Mouse (Mus musculus) urinary bladder, adult 18-20 months (tissue): ENCODE results near the gene Tpcn1.

Source experiments
- DNase-seq, 2 experiments: peaks; one replicate each; pipeline ENCODE4 v3.0.0; 2022; ENCODE audit warnings: low spot score in 2 of 2, mixed read lengths in 2 of 2

Gene Tpcn1

DNA sequence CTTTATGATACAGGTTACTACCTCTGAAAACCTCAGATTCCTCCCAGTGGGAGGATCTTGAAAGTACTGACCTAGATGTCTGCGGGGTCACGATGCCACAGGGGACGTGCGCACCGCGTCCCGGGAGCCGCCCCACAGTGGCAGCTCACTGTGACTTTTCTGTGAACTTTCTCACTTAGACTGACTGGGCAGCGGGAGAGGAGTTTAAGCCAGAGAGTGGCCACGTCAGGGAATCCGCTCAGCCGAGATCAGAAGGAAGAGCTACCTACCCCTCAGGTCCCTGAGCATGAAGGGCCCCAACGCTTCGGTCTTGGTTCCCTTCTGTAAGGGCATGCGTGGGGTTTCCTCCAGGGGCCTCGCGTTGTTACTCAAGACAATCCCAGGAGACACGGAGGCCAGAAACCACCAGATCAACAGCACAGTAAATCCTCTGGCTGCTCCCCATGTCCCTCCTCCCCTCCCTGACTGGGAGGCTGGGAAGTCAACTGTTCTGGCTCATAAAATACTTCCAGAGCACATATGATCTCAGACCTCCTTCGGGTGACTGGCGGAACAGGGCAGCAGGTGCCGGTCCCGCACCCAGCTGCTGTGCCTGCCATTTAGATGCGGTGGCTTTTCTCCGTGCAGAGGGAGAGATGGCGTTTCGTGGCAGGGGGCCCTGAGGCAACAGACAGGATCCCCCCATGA lies 9.1 kb downstream of the Tpcn1 start:
- peak in 1 of 2 experiments; percentile 77 for DNase-seq

DNA sequence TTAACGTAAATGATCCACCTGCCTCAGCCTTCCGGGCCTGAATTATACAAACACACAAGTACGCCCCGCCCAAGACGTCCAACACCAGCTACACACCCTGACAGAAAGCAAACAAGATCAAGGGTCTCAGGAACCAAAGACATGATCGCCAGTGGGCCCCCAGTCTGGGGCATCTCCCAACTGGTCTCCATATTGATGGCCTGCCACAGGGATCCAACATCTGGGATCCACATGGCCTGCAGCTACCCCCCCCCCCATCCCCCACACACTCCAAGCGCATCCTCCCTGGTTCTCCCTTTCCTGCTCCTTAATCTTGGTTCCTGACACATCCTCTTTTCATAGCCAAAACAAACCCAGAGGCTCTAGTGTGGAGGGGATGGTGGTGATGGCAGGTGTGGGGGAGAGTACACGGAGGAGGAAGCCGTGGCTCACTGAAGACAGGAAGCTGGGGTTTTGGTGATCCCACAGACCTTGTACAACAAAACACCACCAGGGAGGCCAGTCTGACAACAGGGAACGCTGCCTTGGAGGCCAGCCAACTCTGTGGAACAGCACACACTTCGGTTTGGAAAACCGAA lies 9.9 kb downstream of the Tpcn1 start:
- no peak for DNase-seq

DNA sequence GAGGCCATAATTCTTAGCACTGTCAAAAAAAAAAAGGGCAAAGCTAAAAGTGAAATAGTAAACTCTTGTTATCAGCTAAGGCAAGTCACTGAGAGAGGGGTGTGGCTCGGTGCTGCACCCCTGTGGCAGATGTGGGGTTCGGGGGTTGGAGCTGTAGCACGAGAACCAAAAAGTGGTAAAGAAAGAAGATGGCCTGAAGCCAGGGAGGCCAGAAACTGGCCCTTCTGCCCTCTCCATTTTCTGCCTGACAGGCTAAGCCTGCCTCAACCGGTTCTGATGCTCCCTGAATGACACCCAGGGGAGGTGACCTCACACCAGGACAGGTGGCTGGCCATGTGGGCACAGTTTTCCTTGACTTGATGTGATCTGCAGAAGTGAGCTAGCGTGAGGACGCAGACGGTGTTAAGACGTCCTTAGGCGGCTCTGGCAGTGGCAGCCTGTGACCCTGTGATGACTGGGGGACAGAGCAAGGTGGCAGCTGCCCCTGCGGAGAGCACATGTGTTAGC lies 10.5 kb downstream of the Tpcn1 start:
- peak in 1 of 2 experiments; percentile 37 for DNase-seq

DNA sequence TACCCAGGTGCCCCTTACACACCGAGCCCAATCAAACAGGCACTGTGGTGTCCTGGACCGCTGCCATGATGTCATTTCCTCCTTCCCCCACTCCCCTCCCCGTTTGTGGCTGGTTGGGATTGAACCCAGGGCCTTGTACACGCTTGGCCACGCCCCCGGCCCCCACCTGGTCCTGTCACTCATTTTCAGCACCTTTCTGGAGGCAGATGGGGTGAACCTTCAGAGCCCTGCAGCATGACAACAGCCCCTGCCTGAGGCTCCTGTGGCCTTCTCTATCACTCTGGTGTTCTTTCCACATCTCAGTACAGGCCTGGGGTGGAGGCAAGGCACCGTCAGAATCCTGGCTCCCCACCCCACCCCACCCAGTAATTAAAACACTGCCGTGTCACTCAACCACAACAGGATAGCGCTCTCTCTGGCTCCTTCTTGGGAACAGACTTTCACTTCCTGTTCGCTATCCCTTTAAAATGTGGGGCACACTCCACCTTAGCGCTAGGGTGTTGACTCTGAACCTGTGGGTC lies 11.6 kb downstream of the Tpcn1 start:
- DNase-seq: no peak

DNA sequence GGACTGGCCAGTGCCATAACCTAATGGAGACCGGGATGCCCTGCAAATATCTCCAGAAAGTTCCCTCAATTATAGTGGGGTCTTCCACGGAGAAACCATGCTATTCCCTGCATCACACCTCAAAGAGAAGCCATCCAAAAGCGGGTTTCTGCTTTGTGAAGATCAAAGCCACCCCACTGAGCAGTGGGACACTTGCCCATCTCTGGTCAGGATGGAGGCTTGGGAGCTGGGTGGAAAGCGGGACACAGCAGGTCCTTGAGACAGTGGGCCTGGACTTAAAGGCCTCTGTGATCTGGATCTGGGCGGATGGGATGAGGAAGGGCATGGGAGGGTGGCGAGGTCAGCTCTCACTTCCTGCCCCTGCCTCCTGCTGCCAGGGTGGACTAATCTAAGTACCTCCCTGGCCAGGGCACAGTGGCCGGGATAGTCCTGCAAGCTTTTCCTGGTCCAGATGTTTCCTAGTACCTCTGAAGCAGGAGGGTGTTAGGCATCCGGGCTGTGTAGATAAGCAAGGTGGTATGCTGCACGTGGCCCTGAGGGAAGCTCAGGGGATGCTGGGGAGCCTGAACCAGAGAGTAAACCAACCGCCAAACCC lies 13.9 kb downstream of the Tpcn1 start:
- no peak for DNase-seq

DNA sequence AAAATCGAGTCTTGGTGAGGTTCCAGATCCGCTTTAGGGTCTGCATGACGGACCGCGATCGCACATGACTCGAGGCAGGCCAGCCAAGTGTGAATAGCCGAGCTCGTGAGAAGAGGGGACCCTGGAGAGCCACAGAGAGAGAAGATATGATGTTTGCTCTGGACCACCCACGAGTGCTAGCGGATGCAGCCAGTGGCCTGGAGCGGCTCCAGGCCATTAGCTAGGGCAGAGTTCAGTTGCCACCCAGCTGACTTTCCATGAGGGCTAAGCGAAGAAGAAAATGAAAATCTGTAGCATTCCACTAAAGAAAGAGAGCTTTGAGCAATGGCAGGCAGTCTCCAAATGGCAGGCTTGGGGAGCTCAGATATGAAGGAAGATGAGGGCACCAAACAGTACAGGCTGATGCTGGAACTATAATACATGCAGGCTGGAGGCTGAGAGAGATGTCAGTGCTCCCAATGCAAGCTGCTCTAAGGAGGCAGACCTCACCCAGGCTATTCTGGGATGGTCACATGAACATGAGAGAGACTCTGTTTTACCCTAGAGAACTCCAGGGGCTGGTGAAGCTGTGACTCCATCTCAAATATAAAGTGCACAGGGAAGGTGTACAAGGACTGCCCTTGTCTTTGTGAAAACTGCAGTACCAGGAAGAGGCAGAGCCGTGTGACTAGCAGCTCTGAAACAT lies 17.3 kb downstream of the Tpcn1 start:
- DNase-seq: no peak

DNA sequence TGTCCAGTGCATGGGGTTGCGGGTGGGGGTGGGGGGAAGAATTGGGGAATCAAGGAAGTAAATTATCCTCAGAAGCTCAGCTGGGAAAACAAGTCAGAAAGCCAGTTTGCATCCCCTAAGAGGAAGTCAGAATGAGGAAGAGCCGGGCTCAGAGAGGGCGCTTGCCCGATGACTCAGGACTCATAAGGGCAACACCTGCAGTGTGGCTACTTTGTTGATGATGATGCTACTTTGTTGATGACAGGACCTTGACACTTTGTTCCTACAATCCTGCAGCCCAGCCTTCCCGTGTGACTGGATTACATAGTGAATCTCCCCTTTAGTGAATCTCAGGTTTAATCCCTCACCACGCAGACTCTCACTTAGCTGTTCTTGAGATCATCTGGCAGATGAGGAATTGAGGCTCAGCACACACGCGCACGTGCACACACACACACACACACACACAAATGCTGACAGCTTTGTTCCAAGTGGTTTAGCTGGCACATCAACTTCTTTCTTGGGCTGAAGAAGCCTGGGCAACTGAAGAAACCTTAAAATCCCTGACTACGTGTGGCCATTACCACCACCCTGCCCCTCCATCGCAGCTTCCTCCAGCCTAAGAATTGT lies 18.1 kb downstream of the Tpcn1 start:
- DNase-seq: no peak

DNA sequence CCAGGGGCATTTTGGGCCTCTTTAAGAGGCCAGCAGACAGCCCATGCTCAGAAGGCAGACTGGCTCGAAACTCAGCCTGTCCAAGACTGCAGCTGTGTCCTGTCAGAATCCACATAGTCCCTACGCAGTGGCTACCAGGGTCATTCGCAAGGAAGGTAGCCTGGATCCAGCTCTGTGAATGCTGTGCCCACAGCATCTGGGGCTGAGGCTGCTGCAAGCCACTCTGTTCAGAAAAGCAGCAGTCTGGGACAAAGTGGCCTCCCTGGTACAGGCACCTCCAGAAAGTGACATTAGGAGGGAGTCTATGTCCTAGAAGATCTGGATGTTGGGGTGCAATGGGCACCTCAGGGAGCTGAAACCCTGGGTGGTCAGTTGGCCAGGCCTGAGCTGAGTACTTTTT lies 18.7 kb downstream of the Tpcn1 start:
- DNase-seq: no peak

DNA sequence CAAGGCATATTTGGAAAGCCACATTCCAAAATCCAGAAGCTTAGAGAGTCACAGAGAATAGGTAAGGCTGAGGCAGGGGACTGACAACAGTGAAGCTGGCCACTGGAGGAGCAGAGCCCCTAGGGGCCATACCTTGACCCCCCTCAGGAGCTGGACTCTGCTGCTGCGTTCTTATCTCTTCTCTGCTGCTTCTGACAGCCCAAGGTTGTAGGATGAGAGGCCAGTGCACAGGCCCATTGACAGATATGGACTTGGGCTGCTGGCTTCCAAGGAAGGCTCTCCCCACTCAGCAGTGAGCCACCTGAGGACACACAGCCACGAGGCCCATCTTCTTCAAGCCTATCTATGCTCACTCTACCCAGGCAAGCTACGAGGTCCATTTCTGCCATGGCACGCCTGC lies 19.5 kb downstream of the Tpcn1 start:
- no peak for DNase-seq

DNA sequence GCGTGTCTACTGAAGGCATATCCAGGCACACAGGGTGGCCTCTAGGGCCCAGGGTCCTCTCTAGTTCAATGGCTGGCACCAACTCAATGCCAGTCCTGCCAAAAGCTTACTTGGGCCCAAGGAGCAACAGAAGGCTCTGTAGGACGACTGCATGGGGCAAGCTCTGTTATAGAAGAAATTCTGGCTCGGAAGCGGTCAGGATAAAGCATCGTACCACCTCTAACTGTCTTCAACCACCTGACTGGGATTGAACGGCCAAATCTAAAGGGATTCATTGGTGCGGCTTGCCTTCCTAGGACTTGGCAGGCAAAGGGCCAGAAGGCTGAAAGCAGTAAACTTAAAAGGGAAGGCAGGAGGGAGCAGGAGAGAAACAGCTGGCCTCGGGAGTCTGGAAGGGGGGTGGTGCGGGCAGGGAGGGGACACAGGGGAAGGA lies 20.1 kb downstream of the Tpcn1 start:
- DNase-seq: no peak

DNA sequence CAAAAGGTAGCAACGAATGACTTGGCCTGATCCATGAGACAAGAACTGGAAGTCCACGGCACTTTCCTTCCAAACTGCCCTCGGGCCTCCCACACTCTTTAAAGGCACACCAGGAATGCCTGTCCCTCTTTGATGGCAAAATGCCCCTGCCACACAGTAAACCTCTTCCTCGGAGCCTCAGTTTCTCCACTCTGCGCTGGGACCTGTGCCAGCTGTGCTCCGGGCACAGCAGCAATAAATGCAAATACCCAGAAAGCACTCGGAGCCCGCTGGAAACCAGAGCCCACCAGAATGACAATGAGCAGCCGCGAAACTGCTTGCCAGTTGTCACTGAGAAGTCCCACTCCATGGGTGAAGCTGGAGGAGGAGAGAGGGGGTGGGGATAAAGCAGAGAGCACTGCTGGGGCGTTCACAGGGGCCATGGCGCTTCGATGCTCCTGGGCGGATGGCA lies 20.7 kb downstream of the Tpcn1 start:
- no peak for DNase-seq

DNA sequence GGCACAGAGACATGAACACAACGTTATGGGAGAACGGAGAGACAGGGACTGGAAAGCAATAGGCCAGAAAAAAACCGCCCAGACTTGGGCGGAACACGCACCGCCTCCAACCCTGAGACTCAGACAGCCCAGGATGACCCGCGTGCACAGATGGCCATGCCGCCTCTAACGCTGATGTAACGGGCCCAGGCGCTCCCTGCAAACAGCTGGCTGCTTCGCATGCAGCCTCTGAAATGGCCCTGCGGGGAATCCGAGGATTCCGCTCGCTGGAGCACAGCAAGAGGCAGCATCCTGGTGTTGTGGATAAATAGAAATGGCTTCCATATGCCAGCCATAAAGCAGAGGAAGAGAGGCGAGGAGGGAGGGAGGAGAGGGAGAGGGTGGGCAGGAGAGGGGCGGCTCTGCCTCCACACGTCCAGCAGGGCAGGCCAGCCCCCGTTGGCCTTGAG lies 21.2 kb downstream of the Tpcn1 start:
- DNase-seq: no peak

DNA sequence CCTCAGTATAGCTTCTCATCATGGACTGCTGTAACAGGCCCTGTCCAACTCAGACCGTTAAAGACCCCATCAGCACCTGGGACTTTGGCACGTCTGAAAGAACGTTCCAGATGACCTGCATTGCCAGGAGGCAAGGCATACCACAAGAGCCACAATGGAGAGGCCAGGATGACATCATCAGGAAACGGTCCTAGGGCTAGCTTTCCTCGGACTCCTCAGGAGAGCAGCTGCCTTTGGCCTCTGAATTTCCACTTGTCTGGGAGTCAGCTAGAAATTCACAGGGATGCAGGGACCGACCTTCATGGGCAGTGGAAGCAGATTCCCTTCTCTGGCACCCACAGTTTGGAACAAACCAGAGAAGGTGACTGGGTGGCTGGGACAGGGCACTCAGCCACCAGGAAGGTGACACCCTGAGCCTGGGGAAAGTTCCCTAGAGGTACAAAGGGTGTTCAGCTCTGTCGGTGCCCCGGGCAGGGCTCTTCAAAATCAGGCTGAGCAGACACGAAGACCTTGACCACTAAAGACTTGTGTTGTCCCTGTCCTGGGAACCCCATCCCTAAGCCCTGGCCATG lies 21.7 kb downstream of the Tpcn1 start:
- DNase-seq: no peak

DNA sequence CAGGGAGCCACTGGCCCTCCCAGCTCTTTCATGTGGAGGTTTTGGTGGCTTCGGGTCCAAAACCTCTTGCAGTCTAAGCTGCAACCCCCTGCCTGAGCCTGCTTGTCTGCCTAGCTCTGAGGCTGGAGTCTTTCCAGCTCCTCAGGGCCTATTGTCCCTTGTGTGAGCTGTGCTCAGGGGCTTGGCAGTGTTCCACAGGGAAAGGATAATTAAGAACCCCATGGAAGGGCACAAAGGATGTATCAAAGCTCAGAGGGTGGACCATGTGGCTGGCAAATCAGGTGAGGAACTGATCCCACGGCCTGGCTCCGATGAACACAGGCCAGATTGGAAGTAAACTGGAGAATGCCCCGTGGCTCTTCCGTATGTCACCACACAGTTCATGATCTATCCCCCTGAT lies 22.4 kb downstream of the Tpcn1 start:
- no peak for DNase-seq

DNA sequence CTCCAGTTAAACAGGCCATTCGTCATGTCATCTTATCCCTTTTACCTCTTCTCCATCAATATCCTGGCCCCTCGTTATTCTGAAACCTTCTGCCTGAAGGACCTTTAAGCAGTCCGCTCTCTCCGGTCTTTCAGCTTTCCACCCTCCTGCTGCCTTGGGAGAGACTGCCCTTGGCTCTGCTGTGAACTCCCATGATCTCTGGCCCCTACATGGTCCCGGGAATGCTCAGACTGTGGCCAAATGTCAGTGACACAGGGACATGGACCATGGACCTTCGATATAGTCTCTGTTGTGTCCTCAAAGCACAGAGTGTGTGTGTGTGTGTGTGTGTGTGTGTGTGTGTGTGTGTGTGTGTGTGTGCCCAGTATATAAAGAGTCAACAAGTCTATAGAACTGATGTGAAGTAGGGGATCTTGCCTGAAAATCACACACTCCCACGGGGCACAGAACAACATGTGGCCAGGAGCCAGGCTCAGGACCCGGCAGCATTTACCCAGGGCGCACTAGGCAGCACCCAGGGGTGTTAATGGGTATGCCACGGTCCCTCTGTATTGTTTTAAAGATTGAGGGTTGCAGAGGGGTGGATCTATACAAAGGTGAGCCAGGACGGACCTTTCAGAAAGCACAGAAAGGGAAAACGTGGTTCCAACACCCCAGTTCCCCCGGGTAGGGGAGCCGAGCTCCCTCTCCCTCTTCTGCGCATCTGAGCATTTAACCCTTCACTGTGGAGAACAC lies 23.1 kb downstream of the Tpcn1 start:
- DNase-seq: no peak

DNA sequence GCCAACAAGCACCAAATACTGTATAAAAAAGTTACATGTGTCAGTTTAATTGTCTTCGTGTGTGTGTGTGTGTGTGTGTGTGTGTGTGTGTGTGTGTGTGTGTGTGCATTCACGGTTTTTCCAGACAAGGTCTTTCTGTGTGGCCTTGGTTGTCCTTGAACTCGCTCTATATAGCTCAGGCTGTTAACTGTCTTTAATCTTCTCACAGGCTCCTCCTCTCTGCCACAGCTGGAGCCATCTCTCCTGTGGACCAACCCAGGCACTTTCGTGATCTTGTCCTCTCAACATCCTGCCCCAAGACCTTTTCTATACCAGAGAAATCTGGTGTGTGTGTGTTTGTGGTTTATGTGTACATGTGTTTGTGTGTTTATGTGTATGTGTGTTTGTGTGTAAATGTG lies 24.6 kb downstream of the Tpcn1 start:
- no peak for DNase-seq

DNA sequence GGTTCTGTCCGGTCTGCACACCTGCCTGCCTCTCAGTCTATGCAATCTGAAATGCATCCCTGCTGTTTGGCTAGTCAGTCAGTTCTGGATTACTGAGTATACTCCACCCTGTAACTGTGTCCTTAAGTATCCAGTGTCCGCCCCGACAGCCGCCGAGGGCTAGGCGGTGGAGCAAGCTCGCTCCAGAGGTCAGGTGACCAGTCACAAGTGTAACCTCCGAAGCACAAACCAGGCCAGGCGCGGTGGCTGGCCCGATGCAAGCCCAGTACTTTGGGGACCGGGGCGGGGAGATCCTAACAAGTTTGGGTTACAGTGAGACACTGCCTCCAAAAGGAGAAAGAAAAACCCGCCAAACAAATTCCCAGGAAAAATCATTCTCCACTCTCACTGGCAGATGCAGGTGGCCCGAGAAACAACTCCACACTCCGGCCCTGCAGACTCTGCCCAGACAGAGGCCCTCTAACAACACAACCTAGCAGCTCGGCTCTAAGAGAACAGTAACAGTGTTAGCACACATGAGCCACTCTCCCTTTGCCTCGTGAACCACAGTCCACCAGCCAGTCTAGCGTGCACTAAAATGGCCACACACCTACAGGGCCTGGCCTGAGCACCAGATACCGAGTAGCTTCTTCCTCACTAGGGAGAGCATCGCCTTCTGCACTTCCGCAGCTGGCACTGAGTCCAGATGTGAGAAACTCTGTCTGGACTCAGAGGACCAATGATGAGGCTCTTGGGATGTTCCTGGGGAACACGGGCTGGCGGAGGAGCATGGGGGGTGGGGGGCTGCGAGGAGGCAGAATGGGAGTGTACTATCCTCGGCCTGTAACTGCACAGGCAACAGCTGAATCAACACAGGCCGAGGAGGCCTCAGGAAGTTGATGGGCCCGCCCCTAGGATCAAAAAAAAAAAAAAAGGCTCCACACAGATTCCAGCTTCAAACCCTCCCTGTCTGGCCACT lies 25.2 kb downstream of the Tpcn1 start:
- DNase-seq: peak; percentile 28 to 48

DNA sequence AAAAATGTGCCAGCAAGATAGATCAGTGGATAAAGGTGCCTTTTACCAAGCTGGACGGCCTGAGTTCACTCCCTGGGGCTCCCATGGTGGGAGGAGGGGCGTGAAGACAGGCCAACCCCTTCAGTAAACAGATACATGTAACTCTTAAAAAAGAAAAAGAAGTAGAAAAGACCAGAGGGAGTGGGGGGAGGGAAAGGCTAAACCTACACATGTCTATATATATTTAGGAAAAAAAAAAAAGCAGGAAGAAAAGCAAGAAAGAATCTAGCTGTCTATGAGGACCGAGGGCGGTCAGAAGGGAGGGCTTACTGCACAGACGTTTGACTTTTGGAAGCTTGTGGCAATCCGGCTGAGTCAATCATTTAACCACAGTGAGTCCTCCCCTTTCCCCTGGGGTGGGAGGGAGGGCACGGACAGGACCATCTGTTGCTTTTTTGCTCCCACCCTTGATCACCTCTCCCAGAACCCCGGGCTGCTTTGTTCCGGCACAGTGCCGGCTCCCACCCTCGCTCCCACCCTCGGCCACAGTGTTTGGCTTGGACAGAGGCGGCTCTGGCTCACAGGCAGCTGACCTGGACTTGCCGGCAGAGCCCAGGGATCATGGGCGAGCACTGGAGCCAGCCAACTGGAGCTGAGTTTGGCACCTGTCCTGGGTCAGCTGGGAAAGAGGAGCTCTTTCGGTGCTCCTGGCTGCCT lies 27.7 kb downstream of the Tpcn1 start:
- DNase-seq: peak in 1 of 2 experiments; percentile 63

DNA sequence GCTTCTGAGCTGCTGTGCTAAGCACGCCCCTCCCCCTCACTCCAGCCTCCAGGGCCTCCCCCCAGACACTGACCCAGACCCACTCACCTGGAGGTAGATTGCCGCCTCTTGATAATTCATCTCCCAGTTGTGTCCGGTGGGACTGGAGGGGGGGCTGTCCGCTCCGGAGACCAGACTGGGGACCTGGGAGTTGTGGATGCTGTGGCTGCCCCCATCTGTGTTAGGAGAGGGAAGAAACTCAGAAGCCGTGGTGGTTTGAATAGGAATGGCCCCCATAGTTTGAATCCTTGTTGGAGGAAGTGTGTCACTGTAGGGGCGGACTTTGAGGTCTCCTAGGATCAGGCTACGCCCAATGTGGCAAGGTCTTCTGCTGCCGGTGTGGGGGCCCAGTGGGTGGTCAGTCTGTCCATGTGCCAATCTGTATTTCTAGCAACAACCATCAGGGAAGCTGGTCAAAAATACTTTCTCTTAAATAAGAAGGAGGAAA lies 28.3 kb downstream of the Tpcn1 start:
- no peak for DNase-seq
